Mouse (Mus musculus) kidney, adult 18-20 months (tissue): ENCODE data around the gene Gm17019.
"Not testable (repeated sequence)": the region's sequence is repeated elsewhere in the genome, so short reads cannot be mapped to it uniquely, and the experiment has no call there.

ENCODE experiments used
- DNase-seq: peaks from one replicate; pipeline ENCODE4 v3.0.0; 2021

Gm17019 gene

DNA sequence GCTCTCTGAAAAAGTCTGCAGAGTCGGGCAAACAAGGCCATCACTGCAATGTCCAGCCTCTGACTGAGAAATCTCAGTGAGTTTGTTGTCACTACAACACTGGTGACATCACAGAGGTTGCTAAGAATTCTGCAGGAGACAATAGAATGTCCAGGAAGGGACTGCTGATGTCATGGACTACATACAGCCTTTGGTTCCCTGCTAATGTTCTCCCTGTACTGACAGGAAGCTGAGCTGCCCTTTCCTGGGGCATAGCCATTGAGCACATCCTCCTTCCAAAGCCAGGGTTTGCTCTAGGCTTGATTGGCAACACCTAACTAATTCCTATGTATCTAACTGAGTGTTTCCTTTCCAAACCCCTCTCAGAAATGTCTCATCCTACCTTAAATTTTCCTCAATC lies at the start of gene Gm17019:
Gm17019 (minus strand) TSS at position 101 of the 400 bp plus-strand sequence.
- not testable (repeated sequence) for DNase-seq

GRCm38 (mm10) chr5:15062385-15062715 lies 29.6 kb upstream of the Gm17019 start:
- DNase-seq: not testable (repeated sequence)

DNA sequence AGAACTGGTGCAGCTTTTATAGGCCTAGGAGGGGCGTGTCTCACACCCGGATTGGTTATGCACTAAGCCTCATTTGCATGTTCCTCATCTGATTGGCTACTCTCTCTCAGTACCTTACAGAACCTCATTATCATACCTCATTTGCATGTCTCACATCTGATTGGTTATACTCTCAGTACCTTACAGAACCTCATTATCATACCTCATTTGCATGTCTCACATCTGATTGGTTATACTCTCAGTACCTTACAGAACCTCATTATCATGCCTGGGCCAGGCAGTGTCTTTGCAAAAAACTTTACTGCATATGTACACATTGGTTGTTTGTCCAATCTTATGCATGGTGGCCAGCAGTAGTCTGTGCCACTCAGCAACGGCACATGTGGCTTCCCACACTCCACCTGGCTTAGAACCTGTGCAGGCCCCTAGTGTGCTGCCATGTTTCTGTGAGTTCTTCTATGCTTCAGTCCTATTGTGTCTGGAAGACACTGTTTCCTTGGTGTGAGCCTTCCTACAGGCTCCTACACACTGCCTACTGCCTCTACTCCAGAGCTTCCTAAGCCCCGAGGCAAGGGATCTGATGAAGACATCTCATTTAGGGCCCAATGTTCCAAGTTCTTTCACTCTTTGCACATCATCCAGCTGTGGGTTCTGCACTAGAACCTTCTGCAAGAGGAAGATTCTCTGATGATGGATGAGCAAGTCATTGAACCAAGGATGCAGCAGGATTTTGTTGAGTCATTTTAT lies 29.0 kb upstream of the Gm17019 start:
- not testable (repeated sequence) for DNase-seq

GRCm38 (mm10) chr5:15054151-15055025 lies 21.6 kb upstream of the Gm17019 start:
- peak; percentile 38 for DNase-seq

DNA sequence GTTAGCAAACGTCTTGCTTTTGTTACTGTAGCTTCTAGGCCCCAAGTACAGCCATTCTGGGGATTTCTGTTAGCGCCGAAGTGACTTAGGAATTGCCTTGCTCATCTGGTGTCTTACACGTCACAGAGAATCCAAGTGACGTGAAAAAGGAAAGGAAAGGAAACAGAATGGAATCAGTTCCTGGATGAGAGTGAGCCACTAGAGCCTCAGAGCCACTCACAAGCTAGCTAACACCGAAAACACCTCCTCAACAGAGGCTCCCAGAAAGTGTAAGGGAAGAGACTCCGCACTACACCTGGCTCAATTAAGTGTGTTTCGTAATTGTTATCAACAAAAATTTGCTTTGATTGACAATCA lies 20.8 kb upstream of the Gm17019 start:
- DNase-seq: not testable (repeated sequence)

- not testable (repeated sequence) for DNase-seq
These were observed 20.3 kb upstream of the Gm17019 start for GRCm38 (mm10) chr5:15052945-15053605.

GRCm38 (mm10) chr5:15050807-15051206 lies 18.0 kb upstream of the Gm17019 start:
- DNase-seq: not testable (repeated sequence)

- not testable (repeated sequence) for DNase-seq
These were observed 12.3 kb upstream of the Gm17019 start for GRCm38 (mm10) chr5:15044830-15045767.

GRCm38 (mm10) chr5:15040784-15041183 lies 8.0 kb upstream of the Gm17019 start:
- not testable (repeated sequence) for DNase-seq

DNA sequence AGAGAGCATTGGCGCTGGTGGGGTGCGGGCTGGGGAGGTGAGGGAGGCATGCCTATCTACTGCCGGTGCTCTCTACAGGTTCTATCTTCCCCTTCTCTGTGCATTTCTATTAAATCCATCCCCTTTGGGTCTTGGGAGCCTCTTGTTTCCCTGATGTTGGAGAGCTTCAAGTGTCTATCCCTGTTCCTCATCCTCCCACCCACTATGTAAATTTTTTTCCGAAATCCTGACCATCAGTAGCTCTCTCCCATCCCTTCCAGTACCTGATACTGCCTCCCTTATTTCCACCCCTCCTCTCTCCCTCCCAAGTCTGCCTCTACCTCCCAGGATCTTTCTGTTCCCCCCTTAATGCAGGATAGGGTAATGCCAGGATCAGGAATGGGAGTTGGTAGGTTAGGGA lies 7.2 kb upstream of the Gm17019 start:
- not testable (repeated sequence) for DNase-seq

GRCm38 (mm10) chr5:15024316-15024715 lies 8.5 kb downstream of the Gm17019 start:
- not testable (repeated sequence) for DNase-seq

- DNase-seq: not testable (repeated sequence)
These were observed 12.7 kb downstream of the Gm17019 start for GRCm38 (mm10) chr5:15020067-15020466.

DNA sequence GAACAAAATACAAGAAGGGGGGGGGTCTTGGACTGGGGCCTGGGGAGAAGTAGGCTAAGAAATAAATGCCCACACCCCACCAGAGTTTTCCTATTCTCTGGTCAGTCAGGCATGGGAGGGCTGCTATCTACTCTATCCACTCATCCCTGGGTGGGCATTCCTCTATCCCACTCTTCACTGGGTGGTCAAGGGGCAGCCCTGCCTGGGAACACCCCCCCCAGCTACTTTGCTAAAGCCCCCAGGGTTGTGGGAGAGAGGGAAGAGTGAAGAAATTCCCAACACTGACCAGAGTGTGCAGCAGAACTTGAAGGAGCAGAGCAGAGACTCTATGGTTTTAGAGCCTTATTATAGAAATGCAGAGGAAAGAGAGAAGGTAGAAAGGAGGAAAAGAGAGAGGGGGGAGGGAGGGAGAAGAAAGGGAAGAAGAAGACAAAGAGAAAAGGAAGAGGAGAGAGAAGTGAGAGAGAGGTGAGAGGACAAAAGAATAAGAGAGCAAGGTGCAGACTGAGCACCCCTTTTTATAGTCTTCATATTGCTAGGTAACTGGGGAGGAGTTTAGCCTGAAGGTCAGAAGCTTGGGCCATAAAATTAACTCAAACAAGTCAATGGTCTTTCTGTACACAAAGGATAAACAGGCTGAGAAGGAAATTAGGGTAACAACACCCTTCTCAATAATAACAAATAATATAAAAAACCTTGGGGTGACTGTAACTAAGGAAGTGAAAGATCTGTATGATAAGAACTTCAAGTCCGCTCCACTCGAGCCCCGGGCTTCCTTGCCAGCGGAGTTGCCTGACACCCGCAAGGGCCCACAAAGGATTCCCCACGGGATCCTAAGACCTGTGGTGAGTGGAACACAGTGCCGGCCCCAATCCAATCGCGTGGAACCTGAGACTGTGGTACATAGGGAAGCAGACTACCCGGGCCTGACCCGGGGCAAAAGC lies 21.9 kb downstream of the Gm17019 start:
- not testable (repeated sequence) for DNase-seq

GRCm38 (mm10) chr5:15006907-15007306 lies 25.9 kb downstream of the Gm17019 start:
- DNase-seq: not testable (repeated sequence)

GRCm38 (mm10) chr5:15006288-15006687 lies 26.5 kb downstream of the Gm17019 start:
- not testable (repeated sequence) for DNase-seq

DNA sequence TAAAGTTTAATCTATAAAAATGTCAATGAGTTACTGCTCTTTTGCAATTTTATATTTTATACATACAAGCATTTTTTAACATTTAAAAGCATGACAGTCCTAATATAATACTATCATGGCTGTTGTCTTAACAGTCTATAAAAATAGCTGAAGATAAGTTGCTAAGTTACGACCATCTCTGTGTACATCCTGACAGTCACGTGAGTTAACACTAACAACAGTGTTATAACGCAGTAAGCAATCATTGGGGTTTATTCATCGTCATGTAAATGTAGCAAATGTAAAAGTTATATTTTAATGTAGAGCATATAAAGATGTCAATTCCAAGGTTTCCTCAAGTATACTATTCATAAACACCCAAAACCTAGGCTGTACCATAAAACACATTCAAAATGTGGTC lies 27.2 kb downstream of the Gm17019 start:
- not testable (repeated sequence) for DNase-seq

- DNase-seq: not testable (repeated sequence)
These were observed 27.9 kb downstream of the Gm17019 start for GRCm38 (mm10) chr5:15004569-15005562.

- not testable (repeated sequence) for DNase-seq
These were observed 34.7 kb downstream of the Gm17019 start for GRCm38 (mm10) chr5:14998077-14998476.

GRCm38 (mm10) chr5:14997556-14997955 lies 35.2 kb downstream of the Gm17019 start:
- DNase-seq: peak; percentile 43
